Mouse (Mus musculus): ENCODE measurements at regions not wholly inside any gene's neighbourhood (a gene's known extent, or its start where the extent isn't known, plus 50 kb on each side); places are given as distances from the start of the nearest gene placed in this dataset.

GRCm38 (mm10) chr17:15151695-15152094, 110.4 kb upstream of the Gm3448 start:
- Histone ChIP-seq H3K9ac (ENCODE audit: insufficient read depth, low read depth, low read length, poor library complexity, severe bottlenecking) (no peak overlapping the region), H3K4me1 (ENCODE audit: control insufficient read depth in 2 of 2, insufficient read depth in 2 of 2, low read length in 2 of 2, poor library complexity in 1 of 2) (no peaks in the 10 kb centered on the region), H3K4me3 (ENCODE audit: insufficient read depth in 1 of 2, low read depth in 1 of 2, low read length in 2 of 2, poor library complexity in 1 of 2, severe bottlenecking in 1 of 2) (no peak overlapping the region), H3K36me3 (ENCODE audit: control insufficient read depth, insufficient read depth, low read length, poor library complexity, severe bottlenecking) (no peaks in the 10 kb centered on the region), H3K9me3 (ENCODE audit: control insufficient read depth, insufficient read depth, low read depth, low read length) (no peaks in the 10 kb centered on the region), H3K27ac (ENCODE audit: insufficient read depth, low read depth, low read length, poor library complexity, severe bottlenecking) (no peak overlapping the region)
- no peak for DNase-seq (ENCODE audit: low read depth, low spot score)
- in situ Hi-C loops (cut with MboI; ENCODE audit: low sequenced_read_pairs in 2 of 2, unreplicated experiment in 2 of 2): no loop called here
- TF ChIP-seq MAFK (IDR thresholded peaks at IDR 0.05; ENCODE audit: insufficient read depth, low read depth, low read length) (no peak), ZNF384 (IDR thresholded peaks at IDR 0.05; ENCODE audit: low read depth, low read length) (no peak), ZC3H11A (IDR thresholded peaks at IDR 0.05; ENCODE audit: borderline replicate concordance, low read depth, low read length) (no peak), HCFC1 (IDR thresholded peaks at IDR 0.05; ENCODE audit: borderline replicate concordance, insufficient read depth, low read length) (no peak), CHD2 (IDR thresholded peaks at IDR 0.05; ENCODE audit: low read depth, low read length) (no peak)

- Histone ChIP-seq H3K4me3 (ENCODE audit: insufficient read depth in 1 of 2, low read depth in 1 of 2, low read length in 2 of 2, poor library complexity in 1 of 2, severe bottlenecking in 1 of 2) (no peak overlapping the region), H3K36me3 (ENCODE audit: control insufficient read depth, insufficient read depth, low read length, poor library complexity, severe bottlenecking) (no peaks in the 10 kb centered on the region), H3K4me1 (ENCODE audit: control insufficient read depth in 2 of 2, insufficient read depth in 2 of 2, low read length in 2 of 2, poor library complexity in 1 of 2) (no peaks in the 10 kb centered on the region), H3K9me3 (ENCODE audit: control insufficient read depth, insufficient read depth, low read depth, low read length) (no peaks in the 10 kb centered on the region), H3K9ac (ENCODE audit: insufficient read depth, low read depth, low read length, poor library complexity, severe bottlenecking) (no peak overlapping the region), H3K27ac (ENCODE audit: insufficient read depth, low read depth, low read length, poor library complexity, severe bottlenecking) (no peak overlapping the region)
- in situ Hi-C loops (cut with MboI; ENCODE audit: low sequenced_read_pairs in 2 of 2, unreplicated experiment in 2 of 2): no loop called here
- DNase-seq (ENCODE audit: low read depth, low spot score): no peak
- TF ChIP-seq ZC3H11A (IDR thresholded peaks at IDR 0.05; ENCODE audit: borderline replicate concordance, low read depth, low read length) (no peak), CHD2 (IDR thresholded peaks at IDR 0.05; ENCODE audit: low read depth, low read length) (no peak), HCFC1 (IDR thresholded peaks at IDR 0.05; ENCODE audit: borderline replicate concordance, insufficient read depth, low read length) (no peak), MAFK (IDR thresholded peaks at IDR 0.05; ENCODE audit: insufficient read depth, low read depth, low read length) (no peak), ZNF384 (IDR thresholded peaks at IDR 0.05; ENCODE audit: low read depth, low read length) (no peak)
Observed at GRCm38 (mm10) chr17:15146607-15147006, 105.3 kb upstream of the Gm3448 start.

GRCm38 (mm10) chr17:15145191-15145968, 104.0 kb upstream of the Gm3448 start:
- Histone ChIP-seq H3K9ac (ENCODE audit: insufficient read depth, low read depth, low read length, poor library complexity, severe bottlenecking) (no peak overlapping the region), H3K4me3 (ENCODE audit: insufficient read depth in 1 of 2, low read depth in 1 of 2, low read length in 2 of 2, poor library complexity in 1 of 2, severe bottlenecking in 1 of 2) (no peak overlapping the region), H3K27ac (ENCODE audit: insufficient read depth, low read depth, low read length, poor library complexity, severe bottlenecking) (no peak overlapping the region), H3K36me3 (ENCODE audit: control insufficient read depth, insufficient read depth, low read length, poor library complexity, severe bottlenecking) (no peaks in the 10 kb centered on the region), H3K4me1 (ENCODE audit: control insufficient read depth in 2 of 2, insufficient read depth in 2 of 2, low read length in 2 of 2, poor library complexity in 1 of 2) (no peaks in the 10 kb centered on the region), H3K9me3 (ENCODE audit: control insufficient read depth, insufficient read depth, low read depth, low read length) (no peaks in the 10 kb centered on the region)
- in situ Hi-C loops (cut with MboI; ENCODE audit: low sequenced_read_pairs in 2 of 2, unreplicated experiment in 2 of 2): no loop called here
- DNase-seq (ENCODE audit: low read depth, low spot score): no peak
- no peak for TF ChIP-seq ZC3H11A (IDR thresholded peaks at IDR 0.05; ENCODE audit: borderline replicate concordance, low read depth, low read length)
- TF ChIP-seq HCFC1 (IDR thresholded peaks at IDR 0.05; ENCODE audit: borderline replicate concordance, insufficient read depth, low read length): no peak
- no peak for TF ChIP-seq CHD2 (IDR thresholded peaks at IDR 0.05; ENCODE audit: low read depth, low read length)
- TF ChIP-seq MAFK (IDR thresholded peaks at IDR 0.05; ENCODE audit: insufficient read depth, low read depth, low read length): no peak
- no peak for TF ChIP-seq ZNF384 (IDR thresholded peaks at IDR 0.05; ENCODE audit: low read depth, low read length)

- no peak for TF ChIP-seq ZNF384 (IDR thresholded peaks at IDR 0.05; ENCODE audit: low read depth, low read length)
- TF ChIP-seq HCFC1 (IDR thresholded peaks at IDR 0.05; ENCODE audit: borderline replicate concordance, insufficient read depth, low read length): no peak
- no peak overlapping the region for H3K9ac ChIP-seq (ENCODE audit: insufficient read depth, low read depth, low read length, poor library complexity, severe bottlenecking)
- DNase-seq (ENCODE audit: low read depth, low spot score): no peak
- no peak overlapping the region for H3K4me3 ChIP-seq (ENCODE audit: insufficient read depth in 1 of 2, low read depth in 1 of 2, low read length in 2 of 2, poor library complexity in 1 of 2, severe bottlenecking in 1 of 2)
- no peaks in the 10 kb centered on the region for H3K4me1 ChIP-seq (ENCODE audit: control insufficient read depth in 2 of 2, insufficient read depth in 2 of 2, low read length in 2 of 2, poor library complexity in 1 of 2)
- in situ Hi-C loops (cut with MboI; ENCODE audit: low sequenced_read_pairs in 2 of 2, unreplicated experiment in 2 of 2): no loop called here
- H3K27ac ChIP-seq (ENCODE audit: insufficient read depth, low read depth, low read length, poor library complexity, severe bottlenecking): no peak overlapping the region
- no peaks in the 10 kb centered on the region for H3K9me3 ChIP-seq (ENCODE audit: control insufficient read depth, insufficient read depth, low read depth, low read length)
- no peaks in the 10 kb centered on the region for H3K36me3 ChIP-seq (ENCODE audit: control insufficient read depth, insufficient read depth, low read length, poor library complexity, severe bottlenecking)
Observed at GRCm38 (mm10) chr17:15140391-15140790, 99.1 kb upstream of the Gm3448 start.
